Mouse (Mus musculus): ENCODE results near the gene Psmd5. TPM values are rescaled to one million over a fixed set of nuclear protein-coding genes. Genes with fewer than 3 reads are reported as not detected.

Psmd5 gene
- polyA plus RNA-seq, 1 experiment = 4.2 TPM

- WGBS = 2% methylated on average over 62 of the region's 64 CpGs
- H3K27ac ChIP-seq (ENCODE audit: insufficient read depth, low read depth, low read length) = no peak within 1 kb of the TSS
- TF ChIP-seq CTCF (IDR thresholded peaks at IDR 0.05; ENCODE audit: extremely low read depth, insufficient read length, insufficient replicate concordance, low read depth, low read length) (no peak), POLR2A (IDR thresholded peaks at IDR 0.05; ENCODE audit: low read depth, low read length) (no peak; the same call in 1 of the 2 replicates)
- peaks cover 4% of the 10 kb centered on the region; the same call in 1 of the 2 replicates for H3K4me1 ChIP-seq (ENCODE audit: control insufficient read depth, insufficient read depth, insufficient read length, low read length)
- peak within 1 kb of the TSS; percentile 81 for H3K4me3 ChIP-seq (ENCODE audit: low read depth, low read length)
- H3K27me3 ChIP-seq (ENCODE audit: control insufficient read depth, insufficient read depth, low read length) = 0 out of 2 replicates have a peak, but pooled peaks cover 11% of the 10 kb centered on the region
- H3K36me3 ChIP-seq (ENCODE audit: control insufficient read depth, insufficient read depth, low read length) = no peaks in the 10 kb centered on the region
Measured at GRCm38 (mm10) chr2:34913218-34914068, 38.7 kb upstream of the Psmd5 start, which contains the start of gene Phf19. TSS of gene Phf19 (minus strand) at chr2:34914026.

GRCm38 (mm10) chr2:34912613-34913012 is 37.8 kb upstream of the Psmd5 start:
- peaks cover 4% of the 10 kb centered on the region; the same call in 1 of the 2 replicates for H3K4me1 ChIP-seq (ENCODE audit: control insufficient read depth, insufficient read depth, insufficient read length, low read length)
- no peak overlapping the region for H3K27ac ChIP-seq (ENCODE audit: insufficient read depth, low read depth, low read length)
- 78% methylated on average over 7 of the region's 7 CpGs for WGBS
- TF ChIP-seq CTCF (IDR thresholded peaks at IDR 0.05; ENCODE audit: extremely low read depth, insufficient read length, insufficient replicate concordance, low read depth, low read length) (no peak), POLR2A (IDR thresholded peaks at IDR 0.05; ENCODE audit: low read depth, low read length) (no peak)
- no peaks in the 10 kb centered on the region for H3K36me3 ChIP-seq (ENCODE audit: control insufficient read depth, insufficient read depth, low read length)
- H3K4me3 ChIP-seq (ENCODE audit: low read depth, low read length) = peak overlapping the region; percentile 81; the same call in 1 of the 2 replicates
- 0 out of 2 replicates have a peak, but pooled peaks cover 11% of the 10 kb centered on the region for H3K27me3 ChIP-seq (ENCODE audit: control insufficient read depth, insufficient read depth, low read length)

- Histone ChIP-seq H3K27me3 (ENCODE audit: control insufficient read depth, insufficient read depth, low read length) (0 out of 2 replicates have a peak, but pooled peaks cover 11% of the 10 kb centered on the region), H3K4me1 (ENCODE audit: control insufficient read depth, insufficient read depth, insufficient read length, low read length) (peaks cover 4% of the 10 kb centered on the region; the same call in 1 of the 2 replicates), H3K27ac (ENCODE audit: insufficient read depth, low read depth, low read length) (no peak overlapping the region), H3K4me3 (ENCODE audit: low read depth, low read length) (no peak overlapping the region), H3K36me3 (ENCODE audit: control insufficient read depth, insufficient read depth, low read length) (no peaks in the 10 kb centered on the region)
- WGBS = 93% methylated on average over 5 of the region's 5 CpGs
- no peak for TF ChIP-seq CTCF (IDR thresholded peaks at IDR 0.05; ENCODE audit: extremely low read depth, insufficient read length, insufficient replicate concordance, low read depth, low read length)
- TF ChIP-seq POLR2A (IDR thresholded peaks at IDR 0.05; ENCODE audit: low read depth, low read length) = no peak
Measured at GRCm38 (mm10) chr2:34911871-34912270, 37.1 kb upstream of the Psmd5 start.

- H3K27me3 ChIP-seq (ENCODE audit: control insufficient read depth, insufficient read depth, low read length) = 0 out of 2 replicates have a peak, but pooled peaks cover 11% of the 10 kb centered on the region
Measured at GRCm38 (mm10) chr2:34909719-34910118, 35.0 kb upstream of the Psmd5 start.

GRCm38 (mm10) chr2:34906861-34907604 is 32.3 kb upstream of the Psmd5 start:
- Histone ChIP-seq H3K27ac (ENCODE audit: insufficient read depth, low read depth, low read length) (no peak overlapping the region), H3K27me3 (ENCODE audit: control insufficient read depth, insufficient read depth, low read length) (no peaks in the 10 kb centered on the region), H3K4me3 (ENCODE audit: low read depth, low read length) (no peak overlapping the region), H3K36me3 (ENCODE audit: control insufficient read depth, insufficient read depth, low read length) (no peaks in the 10 kb centered on the region), H3K4me1 (ENCODE audit: control insufficient read depth, insufficient read depth, insufficient read length, low read length) (peaks cover 10% of the 10 kb centered on the region)
- WGBS = 66% methylated on average over 12 of the region's 12 CpGs
- TF ChIP-seq CTCF (IDR thresholded peaks at IDR 0.05; ENCODE audit: extremely low read depth, insufficient read length, insufficient replicate concordance, low read depth, low read length) (no peak), POLR2A (IDR thresholded peaks at IDR 0.05; ENCODE audit: low read depth, low read length) (no peak)

More at GRCm38 (mm10) chr2:34909719-34910118, 35.0 kb upstream of the Psmd5 start:
- 95% methylated on average over 4 of the region's 4 CpGs for WGBS
- Histone ChIP-seq H3K4me3 (ENCODE audit: low read depth, low read length) (no peak overlapping the region), H3K4me1 (ENCODE audit: control insufficient read depth, insufficient read depth, insufficient read length, low read length) (peaks cover 5% of the 10 kb centered on the region), H3K36me3 (ENCODE audit: control insufficient read depth, insufficient read depth, low read length) (no peaks in the 10 kb centered on the region), H3K27ac (ENCODE audit: insufficient read depth, low read depth, low read length) (no peak overlapping the region)
- no peak for TF ChIP-seq POLR2A (IDR thresholded peaks at IDR 0.05; ENCODE audit: low read depth, low read length)
- TF ChIP-seq CTCF (IDR thresholded peaks at IDR 0.05; ENCODE audit: extremely low read depth, insufficient read length, insufficient replicate concordance, low read depth, low read length) = no peak

GRCm38 (mm10) chr2:34906426-34906825 is 31.7 kb upstream of the Psmd5 start:
- no peaks in the 10 kb centered on the region for H3K27me3 ChIP-seq (ENCODE audit: control insufficient read depth, insufficient read depth, low read length)
- H3K4me1 ChIP-seq (ENCODE audit: control insufficient read depth, insufficient read depth, insufficient read length, low read length) = peaks cover 10% of the 10 kb centered on the region
- no peak overlapping the region for H3K4me3 ChIP-seq (ENCODE audit: low read depth, low read length)
- H3K27ac ChIP-seq (ENCODE audit: insufficient read depth, low read depth, low read length) = no peak overlapping the region
- H3K36me3 ChIP-seq (ENCODE audit: control insufficient read depth, insufficient read depth, low read length) = no peaks in the 10 kb centered on the region
- TF ChIP-seq POLR2A (IDR thresholded peaks at IDR 0.05; ENCODE audit: low read depth, low read length) (no peak), CTCF (IDR thresholded peaks at IDR 0.05; ENCODE audit: extremely low read depth, insufficient read length, insufficient replicate concordance, low read depth, low read length) (no peak)
- WGBS = 93% methylated on average over 6 of the region's 6 CpGs
